Mouse (Mus musculus) megakaryocyte progenitor cell, adult 5-6 weeks (primary cell): ENCODE data around the gene Cxcl17. TPM values are rescaled to one million over a fixed set of nuclear protein-coding genes. Genes with fewer than 3 reads are reported as not detected.
"Not testable (repeated sequence)": the region's sequence is repeated elsewhere in the genome, so short reads cannot be mapped to it uniquely, and the experiment has no call there.

ENCODE experiments used
- ATAC-seq: replicated peaks from 2 replicates; pipeline ENCODE4 v1.8.0; 2016; ENCODE audit warnings: mild to moderate bottlenecking, moderate TSS enrichment, inconsistent platforms; ENCODE audit not compliant: poor library complexity
- total RNA-seq, 2 experiments: library from RNA; stranded (forward) in 1 of 2; stranded (reverse) in 1 of 2; fragments of 157-497, 149-512 nt in 1 of 2; fragments of 200-1000 nt in 1 of 2; gene quantifications; 2 replicates each; pipeline versions ENCODE4 v1.2.3 to v1.2.4; 2015 to 2017

Cxcl17 gene
- total RNA-seq (2015) = not detected in 2 replicates
- total RNA-seq (2017) = not detected in 2 replicates

- ATAC-seq = no peak
Observed at GRCm38 (mm10) chr7:25412833-25413441, at the start of gene Cxcl17. Cxcl17 (minus strand) TSS chr7:25412886.

GRCm38 (mm10) chr7:25462033-25462337 lies 49.3 kb upstream of the Cxcl17 start:
- ATAC-seq = not testable (repeated sequence)

- ATAC-seq = not testable (repeated sequence)
Observed at GRCm38 (mm10) chr7:25461336-25462032, 48.8 kb upstream of the Cxcl17 start.

GRCm38 (mm10) chr7:25452103-25452502 lies 39.4 kb upstream of the Cxcl17 start:
- ATAC-seq = no peak

GRCm38 (mm10) chr7:25449913-25450890 lies 37.5 kb upstream of the Cxcl17 start:
- ATAC-seq = no peak

- no peak for ATAC-seq
Observed at GRCm38 (mm10) chr7:25440816-25441153, 28.1 kb upstream of the Cxcl17 start.

GRCm38 (mm10) chr7:25439978-25440815 lies 27.5 kb upstream of the Cxcl17 start:
- no peak for ATAC-seq

GRCm38 (mm10) chr7:25439124-25439822 lies 26.6 kb upstream of the Cxcl17 start:
- no peak for ATAC-seq

GRCm38 (mm10) chr7:25436704-25437103 lies 24.0 kb upstream of the Cxcl17 start:
- peak; percentile 41 for ATAC-seq

- no peak for ATAC-seq
Observed at GRCm38 (mm10) chr7:25436226-25436625, 23.5 kb upstream of the Cxcl17 start.

GRCm38 (mm10) chr7:25435546-25435851 lies 22.8 kb upstream of the Cxcl17 start:
- ATAC-seq = peak; percentile 44; the same call in 1 of the 2 replicates

- ATAC-seq = no peak
Observed at GRCm38 (mm10) chr7:25434654-25435545, 22.2 kb upstream of the Cxcl17 start.

GRCm38 (mm10) chr7:25433781-25434560 lies 21.3 kb upstream of the Cxcl17 start:
- ATAC-seq = no peak

- ATAC-seq = peak; percentile 63
Observed at GRCm38 (mm10) chr7:25433007-25433541, 20.4 kb upstream of the Cxcl17 start.

- ATAC-seq = no peak
Observed at GRCm38 (mm10) chr7:25432381-25432780, 19.7 kb upstream of the Cxcl17 start.

GRCm38 (mm10) chr7:25429886-25430784 lies 17.4 kb upstream of the Cxcl17 start:
- no peak for ATAC-seq

- ATAC-seq = no peak
Observed at GRCm38 (mm10) chr7:25428321-25428720, 15.6 kb upstream of the Cxcl17 start.
